Mouse (Mus musculus) hindbrain, embryonic 15.5 days (tissue): ENCODE measurements at regions not wholly inside any gene's neighbourhood (a gene's known extent, or its start where the extent isn't known, plus 50 kb on each side); places are given as distances from the start of the nearest gene placed in this dataset.

Experiments used
- ATAC-seq: fragments of 200-750 bp; cut with Nextera tagmentation; 2 replicates; pipeline ENCODE4 v1.8.0; 2017; ENCODE audit warnings: low read depth, moderate number of reproducible peaks, moderate TSS enrichment; ENCODE audit not compliant: low FRiP score
- H3K27ac ChIP-seq: fragments of 300-500 bp; sonication (generic); replicated peaks from 2 replicates; pipeline ENCODE4 v1.5.1; 2015; ENCODE audit warnings: mild to moderate bottlenecking, inconsistent platforms
- H3K27me3 ChIP-seq: fragments of 300-500 bp; sonication (generic); 2 replicates; pipeline ENCODE4 v1.6.1; 2015; ENCODE audit warnings: control low read depth, inconsistent platforms
- H3K36me3 ChIP-seq: fragments of 300-500 bp; sonication (generic); 2 replicates; pipeline ENCODE4 v1.6.1; 2015; ENCODE audit warnings: control low read depth, inconsistent platforms
- H3K4me1 ChIP-seq: fragments of 300-500 bp; sonication (generic); replicated peaks from 2 replicates; pipeline ENCODE4 v1.6.1; 2015; ENCODE audit warnings: control low read depth, inconsistent platforms
- H3K4me2 ChIP-seq: fragments of 300-500 bp; sonication (generic); 2 replicates; pipeline ENCODE4 v1.6.1; 2015; ENCODE audit warnings: moderate library complexity, mild to moderate bottlenecking, inconsistent platforms
- H3K4me3 ChIP-seq: fragments of 300-500 bp; sonication (generic); 2 replicates; pipeline ENCODE4 v1.5.1; 2015; ENCODE audit warnings: mild to moderate bottlenecking, inconsistent platforms
- H3K9ac ChIP-seq: fragments of 300-500 bp; sonication (generic); 2 replicates; pipeline ENCODE4 v1.6.1; 2015; ENCODE audit warnings: inconsistent platforms
- H3K9me3 ChIP-seq: fragments of 300-500 bp; sonication (generic); 2 replicates; pipeline ENCODE4 v1.6.1; 2016; ENCODE audit warnings: control low read depth, inconsistent platforms
- WGBS: fragments of 180-500 bp; shearing (Covaris S2); methylation state at CpG from one replicate; pipeline ENCODE4 v1.1.7; 2015; 5-methylcytosine and 5-hydroxymethylcytosine counted together

DNA sequence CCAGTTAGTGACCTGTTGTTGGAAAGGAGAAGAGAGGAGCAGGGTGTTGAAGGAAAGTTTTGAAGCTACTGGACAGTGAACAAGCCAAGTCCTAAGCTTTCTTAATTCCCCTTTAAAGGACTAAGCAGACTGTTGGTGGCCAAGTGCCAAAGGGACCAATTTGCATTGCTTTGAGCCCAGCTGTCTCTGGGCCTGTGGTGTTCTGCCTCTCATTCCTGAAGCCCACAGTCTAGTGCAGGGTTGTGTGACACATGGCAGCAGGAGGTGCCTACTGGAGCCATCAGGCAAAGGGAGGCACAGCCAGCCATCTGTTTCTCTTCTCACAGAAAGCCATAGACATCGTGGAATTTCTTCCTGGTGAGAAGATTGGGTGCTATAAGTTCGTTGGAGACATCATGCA lies 278.6 kb downstream of the Myh15 start:
- Histone ChIP-seq H3K9ac (no peak overlapping the region), H3K4me1 (no peaks in the 10 kb centered on the region), H3K9me3 (no peaks in the 10 kb centered on the region), H3K27me3 (no peaks in the 10 kb centered on the region), H3K4me3 (no peak overlapping the region), H3K4me2 (no peak overlapping the region), H3K36me3 (no peaks in the 10 kb centered on the region), H3K27ac (no peak overlapping the region)
- ATAC-seq, result peak; percentile 79; the same call in 1 of the 2 replicates
- WGBS, result 37% methylated on average over 2 of the region's 2 CpGs

DNA sequence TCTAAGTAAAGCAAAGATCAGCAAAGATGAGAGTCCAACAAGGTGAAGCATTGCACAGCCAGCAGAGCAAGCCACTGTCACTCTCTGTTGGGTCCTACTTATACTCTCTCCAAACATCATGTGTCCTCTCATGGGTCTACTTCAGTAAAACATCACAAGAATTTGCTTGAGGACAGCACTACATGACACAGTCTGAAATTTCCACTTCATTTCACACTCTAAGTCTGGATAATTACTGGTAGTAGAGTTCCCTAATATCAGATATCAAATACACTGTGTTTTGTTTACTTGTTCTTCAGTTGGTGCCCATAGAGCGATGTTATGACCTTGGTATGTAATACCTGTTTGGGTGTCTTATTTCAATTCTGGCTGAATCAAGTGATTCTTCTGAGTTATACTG lies 280.7 kb downstream of the Myh15 start:
- 93% methylated on average over 1 of the region's 1 CpGs for WGBS
- Histone ChIP-seq H3K9me3 (no peaks in the 10 kb centered on the region), H3K4me1 (no peaks in the 10 kb centered on the region), H3K4me2 (no peak overlapping the region), H3K36me3 (no peaks in the 10 kb centered on the region), H3K27me3 (no peaks in the 10 kb centered on the region), H3K9ac (no peak overlapping the region), H3K27ac (no peak overlapping the region), H3K4me3 (no peak overlapping the region)
- ATAC-seq, result no peak

DNA sequence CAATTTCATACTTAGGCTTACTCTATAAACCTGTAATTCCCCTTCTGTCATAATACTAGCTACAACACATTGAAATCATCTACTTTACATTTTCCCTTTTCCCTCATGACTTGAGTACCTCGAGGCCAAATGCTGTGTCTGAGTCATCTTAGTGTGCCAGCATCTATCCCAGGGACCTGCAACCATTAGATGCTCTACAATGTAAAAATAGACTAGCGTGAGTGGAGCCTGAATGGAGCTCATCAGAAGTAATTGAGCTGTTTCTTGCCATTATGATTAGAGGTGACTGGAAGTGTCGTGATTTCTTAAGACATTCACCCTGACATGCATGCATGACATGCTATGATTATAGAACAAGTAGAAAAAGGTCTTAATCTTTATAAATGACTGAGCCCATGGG lies 301.1 kb downstream of the Myh15 start:
- Histone ChIP-seq H3K4me2 (no peak overlapping the region), H3K4me1 (no peaks in the 10 kb centered on the region), H3K27me3 (no peaks in the 10 kb centered on the region), H3K4me3 (no peak overlapping the region), H3K9ac (no peak overlapping the region), H3K36me3 (no peaks in the 10 kb centered on the region), H3K27ac (no peak overlapping the region), H3K9me3 (no peaks in the 10 kb centered on the region)
- ATAC-seq, result no peak
- 70% methylated on average over 3 of the region's 3 CpGs for WGBS

- Histone ChIP-seq H3K36me3 (no peaks in the 10 kb centered on the region), H3K27me3 (no peaks in the 10 kb centered on the region), H3K9ac (no peak overlapping the region), H3K4me1 (no peaks in the 10 kb centered on the region), H3K4me3 (no peak overlapping the region), H3K27ac (no peak overlapping the region), H3K9me3 (no peaks in the 10 kb centered on the region), H3K4me2 (no peak overlapping the region)
- 84% methylated on average over 1 of the region's 1 CpGs for WGBS
- no peak for ATAC-seq
Observed at GRCm38 (mm10) chr16:49361731-49362130, 304.4 kb downstream of the Myh15 start.

GRCm38 (mm10) chr16:49369450-49369849 lies 312.2 kb downstream of the Myh15 start:
- Histone ChIP-seq H3K4me1 (no peaks in the 10 kb centered on the region), H3K4me3 (no peak overlapping the region), H3K9me3 (no peaks in the 10 kb centered on the region), H3K4me2 (no peak overlapping the region), H3K36me3 (no peaks in the 10 kb centered on the region), H3K9ac (no peak overlapping the region), H3K27ac (no peak overlapping the region), H3K27me3 (no peaks in the 10 kb centered on the region)
- no peak for ATAC-seq
- 93% methylated on average over 9 of the region's 9 CpGs for WGBS

- H3K4me2 ChIP-seq, result no peak overlapping the region
- H3K27ac ChIP-seq, result no peak overlapping the region
- H3K27me3 ChIP-seq, result no peaks in the 10 kb centered on the region
- no peaks in the 10 kb centered on the region for H3K4me1 ChIP-seq
- no peak overlapping the region for H3K9ac ChIP-seq
- WGBS, result 64% methylated on average over 4 of the region's 4 CpGs
- H3K4me3 ChIP-seq, result no peak overlapping the region
- no peaks in the 10 kb centered on the region for H3K9me3 ChIP-seq
- no peak for ATAC-seq
- no peaks in the 10 kb centered on the region for H3K36me3 ChIP-seq
Observed at GRCm38 (mm10) chr16:49375108-49375507, 317.8 kb downstream of the Myh15 start.

- no peaks in the 10 kb centered on the region for H3K27me3 ChIP-seq
- ATAC-seq, result no peak
- no peak overlapping the region for H3K27ac ChIP-seq
- no peaks in the 10 kb centered on the region for H3K9me3 ChIP-seq
- no peak overlapping the region for H3K9ac ChIP-seq
- no peaks in the 10 kb centered on the region for H3K4me1 ChIP-seq
- H3K4me2 ChIP-seq, result no peak overlapping the region
- no peak overlapping the region for H3K4me3 ChIP-seq
- H3K36me3 ChIP-seq, result no peaks in the 10 kb centered on the region
Observed at GRCm38 (mm10) chr16:49378917-49379473, 320.0 kb upstream of the Ift57 start.

- H3K4me3 ChIP-seq, result no peak overlapping the region
Observed at GRCm38 (mm10) chr16:49388135-49388534, 310.9 kb upstream of the Ift57 start.

DNA sequence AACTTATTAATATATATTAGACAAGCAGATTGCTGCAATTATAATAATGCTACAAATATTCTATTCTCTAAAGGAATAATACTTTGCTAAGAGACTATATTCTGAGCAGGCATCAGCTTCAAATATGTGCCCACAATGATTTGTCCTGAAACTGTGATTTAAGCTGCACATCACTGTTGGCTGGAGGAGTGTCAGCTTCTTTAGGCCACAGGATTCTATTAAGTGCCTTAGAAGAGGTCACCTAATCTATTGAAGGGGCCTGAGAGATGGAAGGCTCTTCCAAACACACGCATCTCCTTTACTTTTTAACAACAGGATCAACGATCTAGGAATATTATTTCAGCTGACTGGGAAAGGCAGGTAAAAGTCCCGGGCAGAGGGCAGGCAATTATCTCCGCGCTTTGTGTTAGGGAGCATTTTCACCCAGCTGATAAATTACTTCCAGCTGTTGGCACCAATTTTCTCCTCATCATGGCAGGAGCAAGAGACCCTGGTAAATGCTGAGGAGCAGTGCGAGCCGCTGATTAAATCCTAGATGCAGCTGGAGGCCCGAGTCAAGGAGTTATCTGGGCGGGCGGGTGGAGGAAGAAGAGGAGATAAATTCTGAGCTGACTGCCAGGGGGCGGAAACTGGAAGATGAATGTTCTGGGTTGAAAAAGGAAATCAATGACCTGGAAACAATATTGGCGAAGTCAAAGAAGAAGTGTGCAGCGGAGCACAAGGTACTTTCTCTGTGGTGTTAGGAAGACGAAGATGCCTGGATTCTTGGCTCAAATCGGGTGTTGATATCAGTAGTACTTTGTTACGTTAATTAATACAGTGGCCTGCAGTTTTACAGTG lies 290.9 kb upstream of the Ift57 start:
- H3K36me3 ChIP-seq, result no peaks in the 10 kb centered on the region
- peak overlapping the region; percentile 38 for H3K4me2 ChIP-seq
- peaks cover 8% of the 10 kb centered on the region for H3K4me1 ChIP-seq
- peak; percentile 71; the same call in 1 of the 2 replicates for ATAC-seq
- no peaks in the 10 kb centered on the region for H3K27me3 ChIP-seq
- no peak overlapping the region for H3K9ac ChIP-seq
- 21% methylated on average over 16 of the region's 16 CpGs for WGBS
- no peak overlapping the region for H3K4me3 ChIP-seq
- H3K9me3 ChIP-seq, result no peaks in the 10 kb centered on the region
- peak overlapping the region; percentile 40; the same call in 1 of the 2 replicates for H3K27ac ChIP-seq

More at GRCm38 (mm10) chr16:49388135-49388534, 310.9 kb upstream of the Ift57 start:
- WGBS, result 71% methylated on average over 4 of the region's 4 CpGs
- Histone ChIP-seq H3K4me2 (no peak overlapping the region), H3K4me1 (no peaks in the 10 kb centered on the region), H3K9ac (no peak overlapping the region), H3K27me3 (no peaks in the 10 kb centered on the region), H3K27ac (no peak overlapping the region), H3K9me3 (no peaks in the 10 kb centered on the region), H3K36me3 (no peaks in the 10 kb centered on the region)
- no peak for ATAC-seq

- Histone ChIP-seq H3K4me1 (peaks cover 8% of the 10 kb centered on the region), H3K27me3 (no peaks in the 10 kb centered on the region), H3K4me3 (no peak overlapping the region), H3K27ac (no peak overlapping the region), H3K9ac (no peak overlapping the region), H3K4me2 (no peak overlapping the region), H3K36me3 (no peaks in the 10 kb centered on the region), H3K9me3 (no peaks in the 10 kb centered on the region)
- ATAC-seq, result no peak
- WGBS, result 77% methylated on average over 4 of the region's 4 CpGs
Observed at GRCm38 (mm10) chr16:49409235-49409634, 289.8 kb upstream of the Ift57 start.

DNA sequence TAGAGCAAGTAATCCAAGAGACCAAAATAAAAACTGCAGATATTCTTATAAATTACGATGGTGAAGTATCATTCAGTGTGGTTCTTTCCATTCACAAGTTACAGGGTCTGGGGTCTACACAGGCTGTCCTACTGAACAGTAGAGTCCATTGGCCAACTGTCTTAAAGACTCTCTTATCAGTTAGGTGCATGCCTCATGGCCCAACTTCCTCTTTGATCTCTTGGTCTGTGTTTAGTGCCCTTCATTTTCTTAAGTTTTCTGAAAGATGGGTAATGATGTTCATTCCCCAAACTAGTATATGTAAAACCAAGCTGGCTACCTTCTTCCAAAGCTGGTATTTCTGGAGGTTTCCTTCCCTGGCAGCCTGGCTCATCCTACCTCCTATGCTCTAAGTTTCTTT lies 268.7 kb upstream of the Ift57 start:
- Histone ChIP-seq H3K36me3 (no peaks in the 10 kb centered on the region), H3K27me3 (no peaks in the 10 kb centered on the region), H3K27ac (no peak overlapping the region), H3K9ac (no peak overlapping the region), H3K4me1 (no peaks in the 10 kb centered on the region), H3K9me3 (no peaks in the 10 kb centered on the region), H3K4me2 (no peak overlapping the region), H3K4me3 (no peak overlapping the region)
- no peak for ATAC-seq
- 93% methylated on average over 1 of the region's 1 CpGs for WGBS

DNA sequence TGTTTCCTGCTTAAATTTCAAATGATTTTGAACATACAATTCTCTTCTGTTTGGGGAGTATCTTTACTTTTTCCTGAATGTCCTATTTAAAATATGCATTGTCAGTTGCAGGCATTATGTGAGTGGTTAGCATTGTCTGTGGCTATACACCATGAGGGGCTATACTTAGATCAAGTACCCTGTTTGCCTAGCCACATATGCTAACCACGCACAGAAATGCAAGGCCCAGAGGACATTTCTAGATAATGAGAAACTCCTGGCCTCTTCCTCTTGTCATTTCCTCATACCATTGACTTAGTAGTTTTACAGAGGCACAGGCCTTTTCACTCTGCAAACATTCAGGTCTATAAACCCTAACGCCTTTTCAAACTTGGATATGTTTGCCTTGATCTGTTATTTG lies 267.1 kb upstream of the Ift57 start:
- Histone ChIP-seq H3K4me3 (no peak overlapping the region), H3K9ac (no peak overlapping the region), H3K9me3 (no peaks in the 10 kb centered on the region), H3K27ac (no peak overlapping the region), H3K36me3 (no peaks in the 10 kb centered on the region), H3K4me2 (no peak overlapping the region), H3K4me1 (no peaks in the 10 kb centered on the region), H3K27me3 (no peaks in the 10 kb centered on the region)
- 78% methylated on average over 2 of the region's 2 CpGs for WGBS
- ATAC-seq, result no peak
